Mouse (Mus musculus) hindbrain, embryonic 14.5 days (tissue): ENCODE results near the gene Fat3. TPM values are rescaled to one million over a fixed set of nuclear protein-coding genes. Genes with fewer than 3 reads are reported as not detected.
A peak's percentile ranks its signal among the peaks of the same experiment; 100 is the strongest.

Experiments used
- ATAC-seq: fragments of 200-750 bp; cut with Nextera tagmentation; 2 replicates; pipeline ENCODE4 v1.8.0; 2017; ENCODE audit warnings: moderate number of reproducible peaks, mild to moderate bottlenecking, moderate TSS enrichment, moderate library complexity; ENCODE audit not compliant: low FRiP score
- DNase-seq: peaks from one replicate; pipeline ENCODE4 v3.0.0-alpha.2; 2015; ENCODE audit warnings: low spot score
- H3K27ac ChIP-seq: fragments of 300-500 bp; sonication (generic); 2 replicates; pipeline ENCODE4 v1.5.1; 2014; ENCODE audit warnings: mild to moderate bottlenecking, moderate library complexity
- H3K27me3 ChIP-seq: fragments of 300-500 bp; sonication (generic); 2 replicates; pipeline ENCODE4 v1.6.1; 2014; ENCODE audit warnings: mild to moderate bottlenecking, low read length, mixed read lengths; ENCODE audit not compliant: control insufficient read depth, insufficient read depth
- H3K36me3 ChIP-seq: fragments of 300-500 bp; sonication (generic); replicated peaks from 2 replicates; pipeline ENCODE4 v1.6.1; 2014; ENCODE audit not compliant: control insufficient read depth, insufficient read depth
- H3K4me1 ChIP-seq: fragments of 300-500 bp; sonication (generic); replicated peaks from 2 replicates; pipeline ENCODE4 v1.6.1; 2014; ENCODE audit warnings: antibody characterized with exemption, low read length, mixed read lengths; ENCODE audit not compliant: control insufficient read depth, insufficient read depth
- H3K4me2 ChIP-seq: fragments of 300-500 bp; sonication (generic); replicated peaks from 2 replicates; pipeline ENCODE4 v1.6.1; 2014; ENCODE audit warnings: mild to moderate bottlenecking, moderate library complexity
- H3K4me3 ChIP-seq: fragments of 300-500 bp; sonication (generic); replicated peaks from 2 replicates; pipeline ENCODE4 v1.5.1; 2014; ENCODE audit warnings: mild to moderate bottlenecking, low read length
- H3K9ac ChIP-seq: fragments of 300-500 bp; sonication (generic); 2 replicates; pipeline ENCODE4 v1.6.1; 2014
- H3K9me3 ChIP-seq: fragments of 300-500 bp; sonication (generic); 2 replicates; pipeline ENCODE4 v1.6.1; 2016; ENCODE audit warnings: low read length; ENCODE audit not compliant: control insufficient read depth
- WGBS: fragments of 180-500 bp; shearing (Covaris S2); extraction: QIAGEN DNeasy Blood & Tissue Kit; methylation state at CpG from one replicate; pipeline ENCODE4 v1.1.7; 2014; 5-methylcytosine and 5-hydroxymethylcytosine counted together
- polyA plus RNA-seq: library from polyadenylated mRNA; unstranded; fragments of >200 nt; fragmentation: Nextera tagmentation; extraction: Ambion mirVana; gene quantifications from 2 replicates; pipeline ENCODE4 v1.2.1, GENCODE M21; 2014

Fat3 gene
- polyA plus RNA-seq, 1 experiment from 2014 or later = 18.7 TPM

GRCm38 (mm10) chr9:15869456-15869855, 631.6 kb downstream of the Fat3 start:
- H3K27ac ChIP-seq = no peak overlapping the region
- WGBS = 72% methylated on average over 4 of the region's 4 CpGs
- ATAC-seq = no peak
- no peaks in the 10 kb centered on the region for H3K36me3 ChIP-seq
- no peak overlapping the region for H3K9ac ChIP-seq
- no peak overlapping the region for H3K4me2 ChIP-seq
- no peak overlapping the region for H3K4me3 ChIP-seq
- DNase-seq = no peak
- H3K27me3 ChIP-seq = 0 out of 2 replicates have a peak, but pooled peaks cover 4% of the 10 kb centered on the region
- H3K9me3 ChIP-seq = no peaks in the 10 kb centered on the region
- no peaks in the 10 kb centered on the region for H3K4me1 ChIP-seq

GRCm38 (mm10) chr9:15866280-15867072, 634.6 kb downstream of the Fat3 start:
- Histone ChIP-seq H3K27me3 (no peaks in the 10 kb centered on the region), H3K9me3 (no peaks in the 10 kb centered on the region), H3K27ac (no peak overlapping the region), H3K4me1 (no peaks in the 10 kb centered on the region), H3K4me3 (no peak overlapping the region), H3K9ac (no peak overlapping the region), H3K4me2 (no peak overlapping the region), H3K36me3 (no peaks in the 10 kb centered on the region)
- WGBS = 64% methylated on average over 10 of the region's 10 CpGs
- peak; percentile 86 for ATAC-seq
- peak; percentile 61 for DNase-seq

GRCm38 (mm10) chr9:15861402-15861801, 639.7 kb downstream of the Fat3 start:
- Histone ChIP-seq H3K4me2 (no peak overlapping the region), H3K27ac (no peak overlapping the region), H3K4me1 (no peaks in the 10 kb centered on the region), H3K9ac (no peak overlapping the region), H3K27me3 (no peaks in the 10 kb centered on the region), H3K9me3 (no peaks in the 10 kb centered on the region), H3K36me3 (no peaks in the 10 kb centered on the region), H3K4me3 (no peak overlapping the region)
- DNase-seq = no peak
- 83% methylated on average over 5 of the region's 5 CpGs for WGBS
- no peak for ATAC-seq
